In the genomic region with DNA sequence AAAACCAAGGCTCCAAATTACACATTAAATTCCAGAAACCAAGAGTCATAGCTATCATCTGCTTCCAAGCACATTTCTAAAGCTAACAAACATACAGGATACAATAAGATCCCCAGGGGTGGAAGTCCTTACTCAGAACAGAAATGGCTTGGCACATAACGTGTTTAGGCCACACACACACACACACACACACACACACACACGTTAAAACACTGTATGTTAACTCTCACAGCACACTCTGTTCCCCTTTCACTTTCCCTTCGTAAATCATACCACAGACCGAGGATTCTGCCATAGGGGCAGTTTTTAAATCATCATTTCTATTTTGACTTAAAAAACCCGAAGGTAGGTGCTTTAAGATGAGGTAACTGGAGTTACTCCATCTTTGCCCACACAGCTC, we compare ENCODE assay signal across 15 mouse cellular contexts. TPM values are rescaled to one million over a fixed set of nuclear protein-coding genes. Genes with fewer than 3 reads are reported as not detected.
A peak's percentile ranks its signal among the peaks of the same experiment; 100 is the strongest.
DNase-seq lines count a peak whose midpoint lies in the region; ATAC-seq lines count a peak whose summit lies in the region.
"Had no signal": no experiment of that assay in that cellular context is flagged by ENCODE, and none has a peak within 500 bp of the region (broad histone marks: within the 10 kb centered on the region; RNA-seq: fewer than 3 reads in every experiment).

No protein-coding gene starts in this region.

- H3K27me3 ChIP-seq in heart, embryonic 16.5 days (ENCODE audit: control insufficient read depth, insufficient read depth, low read length), result no peaks in the 10 kb centered on the region
- no peaks in the 10 kb centered on the region for H3K27me3 ChIP-seq in intestine, embryonic 15.5 days (replicated peaks)
- H3K27me3 ChIP-seq: limb, embryonic 13.5 days had no signal

- H3K4me3 ChIP-seq in heart, embryonic 16.5 days (ENCODE audit: low read length), result no peak overlapping the region
- H3K4me3 ChIP-seq in intestine, embryonic 15.5 days (replicated peaks), result no peak overlapping the region
- H3K4me3 ChIP-seq: forebrain, embryonic 12.5 days; limb, embryonic 13.5 days had no signal

- no peak for DNase-seq in heart, postnatal 4 days
- peak; percentile 63 for DNase-seq in lung, postnatal 36 days
- no peak for DNase-seq in lung, postnatal 14 days
- no peak for DNase-seq in layer of hippocampus, adult 9-11 months
- DNase-seq in right cerebral cortex, postnatal 10 days (ENCODE audit: low spot score in 2 of 2), result no peak
- no peak for DNase-seq in urinary bladder, adult 18-20 months (ENCODE audit: low spot score in 2 of 2)
- DNase-seq: adrenal gland, adult 2 months; cerebellum, postnatal 14 days had no signal

- H3K9me3 ChIP-seq in heart, embryonic 16.5 days (replicated peaks; ENCODE audit: control insufficient read depth, low read length), result no peaks in the 10 kb centered on the region
- H3K9me3 ChIP-seq in intestine, embryonic 15.5 days, result no peaks in the 10 kb centered on the region
- H3K9me3 ChIP-seq: forebrain, embryonic 12.5 days; limb, embryonic 13.5 days had no signal

- peaks cover 5% of the 10 kb centered on the region; the same call in 1 of the 2 replicates for H3K36me3 ChIP-seq in heart, embryonic 16.5 days (ENCODE audit: control insufficient read depth, insufficient read depth)
- H3K36me3 ChIP-seq in intestine, embryonic 15.5 days, result peaks cover 3% of the 10 kb centered on the region; the same call in 1 of the 2 replicates
- H3K36me3 ChIP-seq: forebrain, embryonic 12.5 days; G1E had no signal

- H3K27ac ChIP-seq in heart, embryonic 16.5 days (ENCODE audit: low read length), result no peak overlapping the region; the same call in 1 of the 2 replicates
- peak overlapping the region; percentile 11; the same call in 1 of the 2 replicates for H3K27ac ChIP-seq in intestine, embryonic 15.5 days
- H3K27ac ChIP-seq: forebrain, embryonic 12.5 days; limb, embryonic 13.5 days had no signal

- no peak for ATAC-seq in heart, embryonic 16.5 days (replicated peaks; ENCODE audit: extremely low read depth, insufficient read depth, low FRiP score)
- no peak for ATAC-seq in intestine, embryonic 15.5 days

- H3K4me1 ChIP-seq in heart, embryonic 16.5 days (ENCODE audit: control insufficient read depth, insufficient read depth, low read length), result peaks cover 5% of the 10 kb centered on the region; the same call in 1 of the 2 replicates
- peaks cover 17% of the 10 kb centered on the region; the same call in 1 of the 2 replicates for H3K4me1 ChIP-seq in intestine, embryonic 15.5 days (replicated peaks)

- 49% methylated on average over 5 of the region's 5 CpGs for WGBS in heart, embryonic 16.5 days
- 47% methylated on average over 5 of the region's 5 CpGs for WGBS in intestine, embryonic 15.5 days

- peak overlapping the region; percentile 31; the same call in 1 of the 2 replicates for H3K4me2 ChIP-seq in heart, embryonic 16.5 days (ENCODE audit: low read depth, low read length)
- H3K4me2 ChIP-seq in intestine, embryonic 15.5 days (replicated peaks), result peak overlapping the region; percentile 4; the same call in 1 of the 2 replicates
- H3K4me2 ChIP-seq: forebrain, embryonic 12.5 days; limb, embryonic 13.5 days had no signal

- H3K9ac ChIP-seq in heart, embryonic 16.5 days (ENCODE audit: low read length), result no peak overlapping the region
- no peak overlapping the region for H3K9ac ChIP-seq in intestine, embryonic 15.5 days
- H3K9ac ChIP-seq: forebrain, embryonic 12.5 days; limb, embryonic 13.5 days had no signal

RNA-seq across cellular contexts. Expression of gene Lrrk1, which starts 3.9 kb away (rescaled TPM):
- polyA plus RNA-seq in heart, embryonic 16.5 days (2015; fragmentation: Nextera tagmentation; extraction: Ambion mirVana), result 8.4 and 11.4 TPM in 2 replicates
- total RNA-seq in heart, postnatal 4 days (2021), result 10 to 100 TPM; 11.9 to 14.0 TPM
- polyA plus RNA-seq in intestine, embryonic 15.5 days (2015; fragmentation: Nextera tagmentation; extraction: Ambion mirVana), result 15.7 and 16.9 TPM in 2 replicates
- polyA plus RNA-seq: G1E had no signal

RNA-seq across cellular contexts. Expression of gene Gm10974, which starts 18.5 kb away (rescaled TPM):
- not detected in 2 replicates for polyA plus RNA-seq in heart, embryonic 16.5 days (2015; fragmentation: Nextera tagmentation; extraction: Ambion mirVana)
- not detected for total RNA-seq in heart, postnatal 4 days (2021)
- not detected in 2 replicates for polyA plus RNA-seq in intestine, embryonic 15.5 days (2015; fragmentation: Nextera tagmentation; extraction: Ambion mirVana)
- total RNA-seq: adrenal gland, adult 2 months; G1E had no signal
- polyA plus RNA-seq: adrenal gland, adult 2 months; forebrain, embryonic 12.5 days; G1E; gonadal fat pad, adult 2 months; large intestine, adult 2 months; limb, embryonic 13.5 days had no signal

RNA-seq across cellular contexts. Expression of gene Aldh1a3, which starts 43.1 kb away (rescaled TPM):
- 1.8 and 2.0 TPM in 2 replicates for polyA plus RNA-seq in heart, embryonic 16.5 days (2015; fragmentation: Nextera tagmentation; extraction: Ambion mirVana)
- 1 to 10 TPM; 1.8 to 1.9 TPM for total RNA-seq in heart, postnatal 4 days (2021)
- polyA plus RNA-seq in intestine, embryonic 15.5 days (2015; fragmentation: Nextera tagmentation; extraction: Ambion mirVana), result 16.9 and 17.6 TPM in 2 replicates
- polyA plus RNA-seq: G1E had no signal
